Mouse (Mus musculus) yolk sac, embryonic 10.5 days (tissue): ENCODE data around the gene Mast4.

Source experiments
- DNase-seq: peaks from one replicate; pipeline ENCODE4 v3.0.0-alpha.2; 2017; ENCODE audit warnings: low spot score

Mast4 gene

GRCm38 (mm10) chr13:102811129-102811832 lies 523.0 kb downstream of the Mast4 start:
- peak; percentile 43 for DNase-seq

DNA sequence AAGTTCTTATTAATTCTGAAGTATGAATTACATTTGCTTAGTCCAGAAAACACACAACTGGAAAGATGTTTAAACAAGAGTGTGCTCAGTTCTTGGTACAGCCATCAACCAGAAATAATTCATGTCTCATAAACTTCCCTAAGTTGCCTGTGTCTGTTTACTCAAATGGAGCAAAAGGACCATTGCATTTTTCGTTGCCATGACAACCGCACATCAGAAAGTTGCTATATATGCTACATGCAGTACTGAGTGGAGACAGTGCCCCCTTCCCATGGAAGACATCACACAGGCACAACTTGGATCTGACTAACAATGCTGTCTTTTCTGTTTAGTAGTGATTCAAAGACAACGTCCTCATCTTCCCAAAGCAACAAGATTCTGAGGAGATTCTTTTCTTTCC lies 527.6 kb downstream of the Mast4 start:
- DNase-seq: no peak

DNA sequence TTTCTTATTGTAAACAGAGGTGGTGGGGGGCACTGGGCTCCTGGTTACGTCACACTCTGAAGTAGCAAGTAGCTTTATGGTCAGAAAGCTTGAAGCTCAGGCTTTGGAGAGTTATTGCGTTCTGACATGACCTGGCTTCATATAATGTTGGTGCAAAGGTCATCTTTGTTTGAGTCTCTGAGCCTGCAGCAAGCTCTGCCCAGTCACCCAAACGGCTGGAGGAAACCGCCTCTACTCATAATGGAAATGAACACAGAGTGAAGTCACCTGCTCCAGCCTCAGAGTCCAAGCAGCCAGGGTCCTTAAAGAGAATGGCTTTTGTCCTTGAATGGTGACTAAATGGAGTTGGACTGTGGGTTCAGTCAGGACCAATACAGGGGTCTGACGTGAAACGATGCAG lies 529.1 kb downstream of the Mast4 start:
- peak; percentile 6 for DNase-seq

GRCm38 (mm10) chr13:102803206-102803605 lies 531.1 kb downstream of the Mast4 start:
- DNase-seq: no peak

DNA sequence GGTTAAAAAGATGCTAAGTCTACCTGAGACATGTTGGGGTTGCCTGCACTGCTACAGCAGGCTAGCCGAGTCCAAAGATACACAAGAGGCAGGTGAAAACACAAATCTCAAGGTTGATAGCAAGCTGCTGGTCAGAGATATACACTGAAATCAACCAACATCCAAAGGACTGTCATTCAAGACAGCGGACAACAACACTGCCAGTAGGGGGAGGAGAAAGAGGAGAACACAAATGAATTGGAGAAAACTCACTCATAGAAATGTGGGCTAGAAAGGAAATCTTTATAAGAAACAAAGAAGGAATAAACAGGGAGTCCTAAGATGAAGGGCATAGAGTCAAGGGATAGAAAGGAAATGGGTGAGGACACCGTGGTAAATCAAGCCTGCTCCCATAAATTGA lies 542.1 kb downstream of the Mast4 start:
- DNase-seq: no peak

DNA sequence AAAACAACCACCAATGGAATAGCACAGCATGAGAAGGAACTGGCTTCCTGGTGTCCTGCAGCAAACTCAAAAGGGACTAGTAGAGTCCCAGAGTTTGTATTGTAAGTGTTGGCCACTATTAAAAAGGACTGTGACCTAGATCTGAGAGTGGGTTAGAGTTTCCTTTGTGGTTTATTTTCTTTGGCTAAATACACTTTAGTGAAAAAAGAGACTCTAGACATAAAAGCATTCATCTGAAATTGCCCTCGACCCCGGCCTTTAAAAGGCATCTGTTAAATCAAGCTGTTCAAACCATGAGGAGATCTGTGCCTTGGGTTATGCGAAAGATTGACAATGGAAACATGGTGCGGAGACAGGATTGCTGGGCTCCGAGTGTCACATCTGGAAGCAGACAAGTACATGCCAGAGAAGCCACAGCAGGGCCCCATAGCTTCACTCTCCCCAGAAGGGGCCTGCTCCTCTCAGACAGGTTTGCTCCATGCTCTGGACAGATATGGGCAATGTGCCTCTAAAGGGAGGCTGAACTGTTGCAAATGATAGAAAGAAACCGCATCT lies 543.6 kb downstream of the Mast4 start:
- DNase-seq: no peak

- no peak for DNase-seq
Measured at GRCm38 (mm10) chr13:102786666-102787230, 547.5 kb downstream of the Mast4 start.

- no peak for DNase-seq
Measured at GRCm38 (mm10) chr13:102783531-102784310, 550.6 kb downstream of the Mast4 start.

DNA sequence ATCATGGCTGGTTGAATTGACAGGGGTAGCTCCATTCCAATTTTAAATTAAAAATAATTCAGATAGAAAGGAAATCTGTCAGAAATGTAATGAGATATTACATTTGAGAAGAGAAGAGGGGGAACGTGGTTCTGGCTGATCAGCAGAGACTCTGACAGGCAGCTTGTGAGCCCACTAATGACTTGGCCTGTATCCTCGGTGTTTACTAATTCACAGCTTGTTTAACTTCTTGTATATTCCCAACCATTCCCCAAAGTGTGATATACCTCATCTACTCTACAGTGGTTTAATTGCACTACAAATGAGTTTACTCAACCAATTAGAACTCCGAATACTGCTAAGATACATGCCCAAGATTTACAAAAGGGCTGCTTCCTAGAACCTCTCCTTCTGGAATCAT lies 555.0 kb downstream of the Mast4 start:
- no peak for DNase-seq

DNA sequence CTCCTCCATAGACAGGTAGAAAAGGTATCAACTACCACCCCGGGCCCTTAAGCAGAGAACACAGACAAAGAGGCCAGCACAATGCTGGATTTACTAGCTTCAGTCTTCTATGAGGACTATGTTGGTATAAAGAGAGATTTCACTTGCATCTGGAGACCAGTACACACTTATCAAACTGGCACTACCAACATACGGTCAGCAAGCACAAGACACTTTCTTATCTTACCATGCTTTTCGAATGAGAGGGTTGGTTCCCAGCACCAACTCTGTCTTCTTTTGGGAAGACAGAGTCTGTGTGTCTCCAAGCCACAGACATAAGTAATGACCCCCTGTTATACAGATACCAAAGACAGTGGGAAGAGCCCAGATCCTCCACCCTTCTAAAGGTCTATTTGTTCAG lies 555.4 kb downstream of the Mast4 start:
- no peak for DNase-seq

DNA sequence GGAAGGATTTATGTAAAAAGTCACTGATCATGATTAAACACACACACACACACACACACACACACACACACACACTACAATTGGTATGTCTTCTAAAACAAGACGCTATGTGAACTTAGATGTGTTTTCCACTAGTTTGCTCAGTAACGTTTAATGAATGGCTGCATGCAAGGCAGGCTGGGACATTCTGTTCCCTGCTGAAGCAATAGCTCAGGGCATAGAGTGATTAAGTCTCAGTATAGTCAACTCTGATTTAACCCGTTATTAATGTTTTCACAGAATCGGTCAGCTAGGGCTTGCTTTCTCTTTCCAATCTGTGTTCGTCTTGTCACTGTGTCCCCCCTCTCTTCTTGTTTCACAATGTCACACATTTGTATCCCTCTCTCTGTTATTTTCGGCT lies 558.8 kb downstream of the Mast4 start:
- DNase-seq: no peak

GRCm38 (mm10) chr13:102774786-102775201 lies 559.5 kb downstream of the Mast4 start:
- DNase-seq: no peak

GRCm38 (mm10) chr13:102773169-102773568 lies 561.1 kb downstream of the Mast4 start:
- DNase-seq: no peak

- DNase-seq: peak; percentile 25
Measured at GRCm38 (mm10) chr13:102770194-102770593, 564.1 kb downstream of the Mast4 start.

- DNase-seq: no peak
Measured at GRCm38 (mm10) chr13:102768512-102768911, 565.8 kb downstream of the Mast4 start.

GRCm38 (mm10) chr13:102767110-102767509 lies 567.2 kb downstream of the Mast4 start:
- DNase-seq: no peak

DNA sequence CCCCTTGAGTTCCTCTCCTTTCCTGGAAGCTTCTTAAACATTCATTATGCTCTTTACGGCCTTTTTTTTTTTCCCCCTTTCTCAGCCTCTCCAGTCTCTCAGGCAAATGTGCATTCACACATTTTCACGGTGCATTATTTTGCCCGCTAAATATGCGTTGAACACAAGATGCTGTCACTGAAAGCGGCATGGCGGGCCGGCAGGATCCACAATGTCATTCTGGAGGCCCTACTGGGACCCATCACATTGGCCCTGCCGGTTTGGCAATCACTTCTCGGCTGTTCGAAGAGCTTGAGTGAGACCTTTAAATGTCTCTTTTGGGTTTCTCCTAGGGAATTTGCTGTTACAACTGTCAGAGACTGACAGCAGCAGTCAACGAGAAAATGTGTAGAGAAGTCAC lies 569.1 kb downstream of the Mast4 start:
- no peak for DNase-seq

- no peak for DNase-seq
Measured at GRCm38 (mm10) chr13:102764218-102764617, 570.1 kb downstream of the Mast4 start.

DNA sequence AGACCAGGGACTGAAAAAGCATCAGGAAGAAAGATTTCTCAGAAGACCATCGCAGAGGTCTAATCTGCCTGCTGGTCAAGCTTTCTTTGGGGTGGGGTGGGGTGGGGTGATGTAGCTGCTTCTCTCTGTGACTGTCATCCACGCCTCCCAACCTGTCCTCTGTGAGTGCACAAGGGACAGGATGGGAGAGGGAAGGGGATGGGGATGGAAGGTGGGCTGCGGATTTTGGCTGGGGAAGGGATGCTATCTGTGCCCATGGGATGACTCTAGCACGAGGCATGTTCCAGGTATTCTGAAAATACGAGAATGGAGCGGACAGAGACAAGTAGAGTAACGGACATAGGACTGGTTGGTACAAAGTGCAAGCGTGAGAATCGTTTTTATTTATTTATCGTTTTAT lies 572.1 kb downstream of the Mast4 start:
- no peak for DNase-seq

GRCm38 (mm10) chr13:102761410-102761809 lies 572.9 kb downstream of the Mast4 start:
- DNase-seq: no peak

- DNase-seq: no peak
Measured at GRCm38 (mm10) chr13:102758021-102758420, 576.3 kb downstream of the Mast4 start.

DNA sequence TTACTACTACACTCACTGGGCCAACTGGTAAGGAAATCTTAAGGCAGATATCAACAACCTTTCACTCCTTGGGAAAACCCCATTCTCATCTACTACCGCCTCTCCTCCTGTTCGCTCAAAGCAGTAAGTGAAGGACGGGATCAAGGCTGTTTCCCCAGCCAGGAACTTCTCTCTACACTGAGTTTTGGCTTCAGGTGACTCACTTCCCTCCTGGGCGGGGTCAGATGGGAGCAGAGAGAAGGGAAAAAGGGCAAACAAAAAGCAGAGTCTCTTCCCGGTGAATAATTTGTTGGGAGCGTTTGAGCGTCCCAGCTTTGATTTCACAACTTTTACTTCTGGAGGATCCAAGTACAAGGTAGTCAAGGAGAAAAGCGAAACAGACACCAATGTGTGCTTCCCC lies 578.2 kb downstream of the Mast4 start:
- DNase-seq: no peak

DNA sequence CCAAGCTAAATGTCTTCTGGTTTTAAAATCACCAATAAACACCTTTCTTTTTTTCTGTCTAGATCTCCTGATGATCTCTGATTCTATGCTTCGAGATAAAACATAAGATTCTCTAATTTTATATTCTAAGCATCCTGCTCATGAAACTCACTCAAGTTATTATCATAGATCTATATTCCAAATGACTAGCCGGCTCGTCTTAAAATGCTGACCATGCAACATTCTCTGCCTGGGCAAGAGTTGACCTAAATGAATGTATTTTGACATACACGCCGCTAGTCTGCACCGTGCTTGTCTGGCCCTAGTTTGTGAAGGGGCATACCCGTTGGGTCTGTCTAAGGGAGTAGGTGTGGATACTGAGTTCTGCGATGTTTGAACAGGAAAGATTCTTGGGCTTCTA lies 579.2 kb downstream of the Mast4 start:
- DNase-seq: no peak
